Mouse (Mus musculus): ENCODE results near the gene 1600015I10Rik. TPM values are rescaled to one million over a fixed set of nuclear protein-coding genes. Genes with fewer than 3 reads are reported as not detected.

The 1600015I10Rik gene
- total and polyA plus RNA-seq, 3 experiments: not detected

DNA sequence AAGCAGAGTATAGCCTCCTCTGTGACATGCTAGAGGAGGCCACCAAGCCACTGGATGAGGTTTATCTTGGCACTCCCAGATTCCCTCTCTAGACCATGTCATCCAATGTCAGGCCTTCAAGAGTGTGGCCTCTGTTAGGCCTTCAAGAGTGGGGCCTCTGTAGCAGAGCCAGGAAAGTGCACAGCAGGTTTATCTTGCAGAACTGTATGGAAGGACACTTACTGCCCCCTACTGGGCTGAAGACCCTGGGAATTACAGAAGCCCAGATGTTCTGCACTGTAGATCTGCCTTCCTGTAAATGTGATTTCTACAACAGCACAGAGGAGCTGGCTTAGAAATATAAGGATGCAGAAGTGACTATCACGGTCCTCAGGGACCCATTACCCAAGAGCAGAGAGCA is 25.3 kb downstream of the 1600015I10Rik start:
- dilution Hi-C loops (cut with MboI; ENCODE audit: extremely low pct_ligation_motif_present, extremely low pct_unique_long_range_greater_than_20kb, low sequenced_read_pairs): no loop called here
- in situ Hi-C loops (cut with MboI; ENCODE audit: low pct_ligation_motif_present, low pct_unique_long_range_greater_than_20kb, low sequenced_read_pairs): loop anchor here (10.0 to 25.0 kb wide), 2 partner anchors 90 to 318 kb away; partner anchors contain the start of genes AI854703 and Gimap8

GRCm38 (mm10) chr6:48956785-48957184 is 27.1 kb downstream of the 1600015I10Rik start:
- Histone ChIP-seq H3K9me3 (replicated peaks; ENCODE audit: low read length) (no peaks in the 10 kb centered on the region), H3K36me3 (replicated peaks in 1 of 2; ENCODE audit: control insufficient read depth in 1 of 2, insufficient read depth in 1 of 2, low read length in 1 of 2) (no peaks in the 10 kb centered on the region), H3K27me3 (replicated peaks) (peaks cover 7% of the 10 kb centered on the region), H3K4me2 (ENCODE audit: insufficient read depth, low read depth, poor library complexity, severe bottlenecking) (no peak overlapping the region), H3K79me2 (replicated peaks; ENCODE audit: control insufficient read depth, extremely low read depth, insufficient read depth, poor library complexity, severe bottlenecking) (no peaks in the 10 kb centered on the region), H3K27ac (ENCODE audit: insufficient read depth, low read depth) (no peak overlapping the region), H3K4me3 (replicated peaks in 1 of 3; ENCODE audit: low read depth in 2 of 3, low read length in 2 of 3, poor library complexity in 1 of 3) (no peak overlapping the region), H3K4me1 (ENCODE audit: control insufficient read depth in 1 of 2, insufficient read depth in 2 of 2) (peaks cover 0 to 17% of the 10 kb centered on the region in 2 experiments; a peak in 2 of 4 replicates), H3K9ac (ENCODE audit: insufficient read depth, low read depth) (no peak overlapping the region)
- in situ Hi-C loops (cut with MboI; ENCODE audit: low pct_ligation_motif_present, low pct_unique_long_range_greater_than_20kb, low sequenced_read_pairs): loop anchor here (10.0 to 25.0 kb wide), 2 partner anchors 92 to 319 kb away; partner anchors contain the start of genes AI854703 and Gimap8
- TF ChIP-seq USF2 (conservative IDR thresholded peaks at IDR 0.05; ENCODE audit: low read depth, low read length) (no peak), MAFK (IDR thresholded peaks at IDR 0.05; ENCODE audit: insufficient replicate concordance, low read length) (no peak), MAZ (IDR thresholded peaks at IDR 0.05; ENCODE audit: low read depth, low read length) (no peak), EP300 (IDR thresholded peaks at IDR 0.05; ENCODE audit: low read length) (no peak), UBTF (IDR thresholded peaks at IDR 0.05; ENCODE audit: low read depth, low read length) (no peak), MAX (IDR thresholded peaks at IDR 0.05; ENCODE audit: low read length) (no peak), POLR2A (IDR thresholded peaks at IDR 0.05; ENCODE audit: low read depth, low read length) (no peak), PAX5 (IDR thresholded peaks at IDR 0.05; ENCODE audit: low read length) (no peak), ZC3H11A (IDR thresholded peaks at IDR 0.05; ENCODE audit: low read depth, low read length) (no peak), HCFC1 (IDR thresholded peaks at IDR 0.05; ENCODE audit: low read depth, low read length) (no peak), CTCF (conservative IDR thresholded peaks at IDR 0.05 in 1 of 2, IDR thresholded peaks at IDR 0.05 in 1 of 2; ENCODE audit: low read depth in 2 of 2, low read length in 2 of 2) (no peak), MXI1 (IDR thresholded peaks at IDR 0.05; ENCODE audit: low read depth, low read length) (no peak), BHLHE40 (IDR thresholded peaks at IDR 0.05; ENCODE audit: low read depth, low read length) (no peak), MYC (IDR thresholded peaks at IDR 0.05; ENCODE audit: low read depth, low read length) (no peak), NELFE (IDR thresholded peaks at IDR 0.05; ENCODE audit: low read depth, low read length) (no peak), KAT2A (IDR thresholded peaks at IDR 0.05; ENCODE audit: insufficient replicate concordance, low read length) (no peak), RAD21 (IDR thresholded peaks at IDR 0.05; ENCODE audit: low read depth, low read length) (no peak), GABPA (IDR thresholded peaks at IDR 0.05; ENCODE audit: insufficient replicate concordance, low read depth, low read length) (no peak)
- DNase-seq (ENCODE audit: extremely low read depth): no peak
- dilution Hi-C loops (cut with MboI; ENCODE audit: extremely low pct_ligation_motif_present, extremely low pct_unique_long_range_greater_than_20kb, low sequenced_read_pairs): no loop called here

More for the DNA sequence above, 25.3 kb downstream of the 1600015I10Rik start:
- no peaks in the 10 kb centered on the region for H3K79me2 ChIP-seq (replicated peaks; ENCODE audit: control insufficient read depth, extremely low read depth, insufficient read depth, poor library complexity, severe bottlenecking)
- H3K27ac ChIP-seq (ENCODE audit: insufficient read depth, low read depth): no peak overlapping the region
- peak; percentile 66 for DNase-seq (ENCODE audit: extremely low read depth)
- H3K27me3 ChIP-seq (replicated peaks): peaks cover 2% of the 10 kb centered on the region
- H3K9ac ChIP-seq (ENCODE audit: insufficient read depth, low read depth): no peak overlapping the region
- no peaks in the 10 kb centered on the region for H3K9me3 ChIP-seq (replicated peaks; ENCODE audit: low read length)
- H3K36me3 ChIP-seq (replicated peaks in 1 of 2; ENCODE audit: control insufficient read depth in 1 of 2, insufficient read depth in 1 of 2, low read length in 1 of 2): no peaks in the 10 kb centered on the region
- TF ChIP-seq MXI1 (IDR thresholded peaks at IDR 0.05; ENCODE audit: low read depth, low read length) (no peak), CTCF (conservative IDR thresholded peaks at IDR 0.05 in 1 of 2, IDR thresholded peaks at IDR 0.05 in 1 of 2; ENCODE audit: low read depth in 2 of 2, low read length in 2 of 2) (peak; percentile 49 to 78), CHD1 (IDR thresholded peaks at IDR 0.05; ENCODE audit: low read depth, low read length) (no peak), RAD21 (IDR thresholded peaks at IDR 0.05; ENCODE audit: low read depth, low read length) (peak; percentile 75), SMC3 (IDR thresholded peaks at IDR 0.05; ENCODE audit: low read depth, low read length) (peak; percentile 54)
- no peak overlapping the region for H3K4me3 ChIP-seq (replicated peaks in 1 of 3; ENCODE audit: low read depth in 2 of 3, low read length in 2 of 3, poor library complexity in 1 of 3)
- no peak overlapping the region for H3K4me2 ChIP-seq (ENCODE audit: insufficient read depth, low read depth, poor library complexity, severe bottlenecking)
- peaks cover 0 to 17% of the 10 kb centered on the region in 2 experiments; a peak in 2 of 4 replicates for H3K4me1 ChIP-seq (ENCODE audit: control insufficient read depth in 1 of 2, insufficient read depth in 2 of 2)

Measured in CH12.LX (cell line).